17 mouse cellular contexts compared by ENCODE assay signal in genomic region chr6:18446917-18447316, GRCm38 (mm10).
DNase-seq lines count a peak whose midpoint lies in the region; ATAC-seq lines count a peak whose summit lies in the region.
"Had no signal": no experiment of that assay in that cellular context is flagged by ENCODE, and none has a peak within 500 bp of the region (broad histone marks: within the 10 kb centered on the region; RNA-seq: fewer than 3 reads in every experiment).

No protein-coding gene starts in this region.

- WGBS in forebrain, embryonic 13.5 days, result 22% methylated on average over 7 of the region's 7 CpGs
- 60% methylated on average over 7 of the region's 7 CpGs for WGBS in hindbrain, embryonic 10.5 days
- WGBS in midbrain, embryonic 10.5 days, result 64% methylated on average over 7 of the region's 7 CpGs
- WGBS in neural tube, embryonic 13.5 days, result 24% methylated on average over 7 of the region's 7 CpGs

- no peaks in the 10 kb centered on the region for H3K27me3 ChIP-seq in forebrain, embryonic 13.5 days
- H3K27me3 ChIP-seq in hindbrain, embryonic 10.5 days (ENCODE audit: insufficient read depth, poor library complexity, severe bottlenecking), result no peaks in the 10 kb centered on the region
- H3K27me3 ChIP-seq in midbrain, embryonic 10.5 days (ENCODE audit: low read depth, poor library complexity, severe bottlenecking), result no peaks in the 10 kb centered on the region
- H3K27me3 ChIP-seq in neural tube, embryonic 13.5 days, result no peaks in the 10 kb centered on the region
- H3K27me3 ChIP-seq: heart, embryonic 15.5 days; limb, embryonic 15.5 days had no signal

- H3K4me2 ChIP-seq in forebrain, embryonic 13.5 days, result peak overlapping the region; percentile 25
- 0 out of 2 replicates have a peak overlapping the region, but pooled peaks have one; percentile 5 for H3K4me2 ChIP-seq in neural tube, embryonic 13.5 days
- H3K4me2 ChIP-seq: heart, embryonic 15.5 days; limb, embryonic 15.5 days had no signal

- peaks cover 24% of the 10 kb centered on the region for H3K4me1 ChIP-seq in forebrain, embryonic 13.5 days
- peaks cover 8% of the 10 kb centered on the region for H3K4me1 ChIP-seq in hindbrain, embryonic 10.5 days (replicated peaks)
- peaks cover 12% of the 10 kb centered on the region for H3K4me1 ChIP-seq in midbrain, embryonic 10.5 days
- H3K4me1 ChIP-seq in neural tube, embryonic 13.5 days (replicated peaks), result peaks cover 30% of the 10 kb centered on the region
- H3K4me1 ChIP-seq: heart, embryonic 15.5 days; limb, embryonic 15.5 days had no signal

- intact Hi-C loops in heart, postnatal 14 days (cut with DNase I), result no loop called here

- no peaks in the 10 kb centered on the region for H3K9me3 ChIP-seq in forebrain, embryonic 13.5 days (replicated peaks)
- no peaks in the 10 kb centered on the region for H3K9me3 ChIP-seq in hindbrain, embryonic 10.5 days
- no peaks in the 10 kb centered on the region for H3K9me3 ChIP-seq in midbrain, embryonic 10.5 days (replicated peaks)
- no peaks in the 10 kb centered on the region for H3K9me3 ChIP-seq in neural tube, embryonic 13.5 days
- H3K9me3 ChIP-seq: heart, embryonic 15.5 days; limb, embryonic 15.5 days had no signal

- peak; percentile 68 for ATAC-seq in forebrain, embryonic 13.5 days
- ATAC-seq in neural tube, embryonic 13.5 days (ENCODE audit: low read depth), result peak; percentile 73
- ATAC-seq in monocyte, adult 5-6 weeks (replicated peaks; ENCODE audit: insufficient number of reproducible peaks, low FRiP score, low TSS enrichment, poor library complexity, severe bottlenecking), result no peak
- ATAC-seq: CD4-positive, CD25-positive, alpha-beta regulatory T cell, adult 4 months; inflammation-experienced regulatory T-cells, adult 6 months had no signal

- no peak for DNase-seq in hindbrain, embryonic 10.5 days (ENCODE audit: low spot score)
- no peak for DNase-seq in midbrain, embryonic 10.5 days (ENCODE audit: low spot score)
- no peak for DNase-seq in heart, postnatal 14 days
- DNase-seq in frontal cortex, postnatal 14 days (ENCODE audit: low spot score in 2 of 2), result no peak
- DNase-seq: adrenal gland, postnatal 10 days; heart, adult 11 months; kidney, adult 9 months; lung, adult 18-20 months; lung, postnatal 4 days; right cerebral cortex, postnatal 25 days had no signal

- H3K9ac ChIP-seq in forebrain, embryonic 13.5 days, result no peak overlapping the region
- H3K9ac ChIP-seq in neural tube, embryonic 13.5 days, result no peak overlapping the region
- H3K9ac ChIP-seq: heart, embryonic 15.5 days; limb, embryonic 15.5 days had no signal

- peak overlapping the region; percentile 88 for H3K27ac ChIP-seq in forebrain, embryonic 13.5 days
- peak overlapping the region; percentile 50 for H3K27ac ChIP-seq in hindbrain, embryonic 10.5 days
- 0 out of 2 replicates have a peak overlapping the region, but pooled peaks have one; percentile 33 for H3K27ac ChIP-seq in midbrain, embryonic 10.5 days (replicated peaks)
- peak overlapping the region; percentile 89 for H3K27ac ChIP-seq in neural tube, embryonic 13.5 days (replicated peaks)
- H3K27ac ChIP-seq: heart, embryonic 15.5 days; limb, embryonic 15.5 days had no signal

- no peaks in the 10 kb centered on the region for H3K36me3 ChIP-seq in forebrain, embryonic 13.5 days (ENCODE audit: poor library complexity, severe bottlenecking)
- no peaks in the 10 kb centered on the region for H3K36me3 ChIP-seq in hindbrain, embryonic 10.5 days
- no peaks in the 10 kb centered on the region for H3K36me3 ChIP-seq in midbrain, embryonic 10.5 days
- H3K36me3 ChIP-seq in neural tube, embryonic 13.5 days, result no peaks in the 10 kb centered on the region
- H3K36me3 ChIP-seq: heart, embryonic 15.5 days; limb, embryonic 15.5 days had no signal

- no peak overlapping the region for H3K4me3 ChIP-seq in forebrain, embryonic 13.5 days
- H3K4me3 ChIP-seq in hindbrain, embryonic 10.5 days, result no peak overlapping the region
- no peak overlapping the region for H3K4me3 ChIP-seq in midbrain, embryonic 10.5 days
- no peak overlapping the region for H3K4me3 ChIP-seq in neural tube, embryonic 13.5 days
- H3K4me3 ChIP-seq: heart, embryonic 15.5 days; limb, embryonic 15.5 days had no signal

Comparison
In these comparisons a context has a peak if more than half of its experiments do, and no peak if none do; other contexts are left out.
1. H3K27ac ChIP-seq: peak in every context shown above with its lines; median percentile 89 in neural tube, embryonic 13.5 days; 88 in forebrain, embryonic 13.5 days; 50 in hindbrain, embryonic 10.5 days; 33 in midbrain, embryonic 10.5 days.